Mouse (Mus musculus) gastrocnemius, postnatal 4 days (tissue): Measurements from ENCODE around the gene Unc50. TPM values are rescaled to one million over a fixed set of nuclear protein-coding genes. Genes with fewer than 3 reads are reported as not detected.

Source experiments
- DNase-seq, 2 experiments: peaks; one replicate each; pipeline ENCODE4 v3.0.0; 2021 to 2022; ENCODE audit warnings: low spot score in 2 of 2, mixed read lengths in 2 of 2
- total RNA-seq, 2 experiments: library from RNA; stranded (reverse); gene quantifications; 2 replicates each; pipeline ENCODE4 v1.2.3; 2021

Unc50 gene
- total RNA-seq, 2 experiments from 2014 or later, result 35.0 to 38.9 TPM

GRCm38 (mm10) chr1:37442848-37443835, 13.2 kb downstream of the Unc50 start:
- no peak for DNase-seq

DNA sequence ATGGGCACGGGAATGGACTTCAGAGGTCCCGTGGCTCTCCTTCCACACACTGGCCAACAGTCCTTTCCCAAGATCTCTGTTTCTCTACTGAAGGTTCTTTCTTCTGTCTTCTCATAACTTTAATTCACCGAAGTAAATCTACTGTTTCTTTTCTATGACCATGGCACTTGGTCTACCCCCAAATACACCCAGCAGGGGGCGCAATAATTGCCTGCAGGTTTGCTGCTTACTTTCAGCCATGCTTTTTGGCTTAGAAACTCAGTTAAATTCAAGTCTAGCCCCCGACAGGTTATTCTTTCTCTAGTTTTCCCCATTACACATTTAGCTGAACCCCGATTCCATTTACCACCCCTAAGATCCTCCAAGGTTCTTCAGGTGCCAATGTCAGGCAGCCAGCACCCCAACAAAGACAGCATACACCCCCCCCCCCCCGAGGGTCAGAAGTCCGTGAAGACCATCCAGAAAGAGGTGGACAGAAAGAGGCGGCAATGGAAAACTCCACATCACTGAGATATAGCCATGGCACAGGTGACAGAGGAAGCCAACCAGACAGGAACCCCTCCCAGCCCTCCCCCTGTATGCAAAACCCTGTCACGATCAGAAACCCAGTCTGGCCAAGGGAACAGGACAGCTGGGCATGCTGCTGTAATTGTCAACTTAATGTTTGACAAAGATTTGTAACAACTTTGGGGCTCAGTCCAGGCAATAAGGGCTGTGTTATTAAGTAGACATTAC, 18.6 kb downstream of the Unc50 start:
- peak; percentile 50 to 65 for DNase-seq

DNA sequence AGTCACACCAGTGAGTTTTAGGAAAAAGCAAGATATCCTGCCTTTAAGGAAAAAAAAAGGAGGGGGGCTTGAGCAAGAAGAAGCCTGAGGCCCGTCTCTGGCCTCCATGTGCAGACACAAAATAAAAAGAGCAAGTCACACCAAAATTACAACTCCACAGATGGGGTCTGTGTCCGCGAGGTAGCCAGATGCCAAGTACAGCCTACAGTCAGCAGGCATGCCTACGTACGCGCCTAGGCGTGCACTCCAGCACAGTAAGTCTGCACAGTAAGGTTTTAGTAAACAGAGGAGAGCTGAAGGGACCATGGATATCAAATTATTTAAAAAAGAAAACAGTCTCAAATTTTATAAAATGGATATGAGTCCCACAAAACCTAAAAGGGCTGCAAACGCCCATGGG, 21.3 kb downstream of the Unc50 start:
- no peak for DNase-seq

DNA sequence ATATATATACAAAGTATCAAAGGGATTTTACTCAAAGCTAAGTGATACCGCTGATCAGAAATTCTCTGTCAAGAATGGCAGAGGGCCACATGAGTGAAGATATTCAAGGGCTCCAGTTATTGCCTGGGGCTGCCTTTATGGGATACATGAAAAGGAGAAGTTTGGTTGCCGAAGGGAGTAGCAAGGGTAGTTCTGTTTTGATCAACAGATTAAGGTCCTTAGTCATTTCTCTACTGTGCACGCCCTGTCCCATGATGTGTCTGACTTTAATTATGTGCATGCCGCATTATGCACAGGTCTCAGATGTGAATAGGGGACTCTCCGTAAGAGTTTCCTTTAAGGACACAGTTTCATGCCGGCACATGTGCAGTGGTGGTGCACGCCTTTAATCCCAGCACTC, 27.6 kb downstream of the Unc50 start:
- DNase-seq, result no peak

GRCm38 (mm10) chr1:37464878-37465452, 35.0 kb downstream of the Unc50 start:
- no peak for DNase-seq

GRCm38 (mm10) chr1:37466322-37466995, 36.5 kb downstream of the Unc50 start:
- no peak for DNase-seq

- DNase-seq, result no peak
Measured at GRCm38 (mm10) chr1:37467806-37468205, 37.9 kb downstream of the Unc50 start.

- DNase-seq, result no peak
Measured at GRCm38 (mm10) chr1:37469007-37469406, 39.1 kb downstream of the Unc50 start.

DNA sequence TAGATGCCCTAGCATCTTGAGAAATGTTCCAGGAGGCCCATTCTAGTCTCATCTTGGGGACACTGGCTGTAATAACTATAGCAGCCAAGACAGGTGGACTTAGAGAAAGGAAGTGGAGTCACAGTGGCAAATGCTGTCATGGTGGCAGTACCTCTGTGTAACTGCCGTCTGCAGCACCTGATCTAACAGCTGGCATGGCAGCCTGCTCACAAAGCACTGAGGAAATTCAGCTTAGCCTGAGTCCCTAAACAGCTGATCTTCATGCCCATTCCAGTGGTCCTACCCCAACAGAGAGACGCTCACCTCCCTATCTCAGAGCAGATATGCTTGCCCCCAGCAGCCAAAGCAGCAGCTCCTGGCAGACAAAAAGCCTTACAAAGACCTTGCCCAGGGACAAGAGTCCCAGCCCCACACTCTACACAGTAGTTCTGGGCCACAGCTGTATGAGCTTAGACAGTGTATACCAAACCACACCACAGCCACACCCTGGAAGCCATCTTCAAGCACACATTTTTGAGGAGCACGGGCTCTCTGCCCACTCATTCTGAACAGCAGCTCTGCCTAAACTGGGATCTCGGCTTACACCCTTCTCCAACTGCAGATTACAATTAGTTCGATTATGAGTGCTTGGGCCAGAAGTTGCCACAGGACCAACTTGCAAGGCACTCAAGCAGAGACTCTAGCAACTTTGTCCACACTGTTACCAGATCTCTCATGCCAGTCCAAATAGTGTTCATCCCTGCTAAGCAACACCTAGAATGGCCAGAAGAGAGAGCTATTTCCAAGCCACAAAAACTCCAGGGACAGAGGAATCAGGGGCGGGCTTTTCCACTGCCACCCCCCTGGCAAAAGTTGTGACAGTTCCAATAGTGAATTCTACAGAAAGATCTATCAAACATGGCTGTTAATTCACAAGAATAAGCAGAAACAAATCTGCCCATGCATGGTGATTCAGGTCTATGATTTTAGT, 41.5 kb downstream of the Unc50 start:
- no peak for DNase-seq

DNA sequence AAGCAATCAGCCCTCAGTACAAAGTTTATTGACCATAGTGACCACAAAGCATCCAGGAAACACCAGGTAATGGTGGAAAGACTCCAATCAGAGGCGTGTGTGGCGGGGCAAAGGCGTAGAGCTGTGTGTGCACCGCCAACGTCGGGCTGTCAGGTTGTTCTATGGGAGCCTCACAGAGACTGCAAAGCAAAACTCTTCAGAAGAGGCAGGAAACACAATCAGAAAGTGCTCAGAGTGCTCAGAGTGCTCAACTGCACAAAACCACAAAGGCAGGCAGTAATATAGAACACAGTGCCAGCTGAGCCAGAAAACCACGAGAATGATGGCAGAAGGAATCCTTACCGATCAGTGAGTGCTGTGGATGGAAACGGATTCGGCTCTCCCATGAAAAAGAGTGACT, 43.3 kb downstream of the Unc50 start:
- no peak for DNase-seq

DNA sequence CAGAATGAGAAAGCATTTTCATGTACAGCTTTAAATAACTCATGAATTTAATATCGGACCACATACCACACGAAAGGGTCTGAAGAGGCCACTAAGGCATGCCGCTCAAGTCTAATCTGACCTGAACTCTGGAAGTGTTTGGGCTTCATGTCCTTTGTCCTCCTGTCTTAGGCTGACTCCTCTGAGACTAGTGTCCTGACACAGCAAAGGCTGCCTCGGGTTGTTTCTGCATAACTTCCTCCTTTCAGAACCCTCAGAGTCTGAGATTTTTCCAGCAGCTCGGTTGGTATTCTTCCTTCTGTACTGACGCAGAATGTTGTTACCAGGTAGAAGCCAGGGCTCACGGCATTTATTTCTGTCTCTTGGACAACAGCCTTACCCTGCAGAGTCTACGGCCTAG, 44.1 kb downstream of the Unc50 start:
- DNase-seq, result no peak

GRCm38 (mm10) chr1:37474634-37475190, 44.8 kb downstream of the Unc50 start:
- no peak for DNase-seq

GRCm38 (mm10) chr1:37475312-37475711, 45.4 kb downstream of the Unc50 start:
- no peak for DNase-seq

GRCm38 (mm10) chr1:37477250-37477649, 47.3 kb downstream of the Unc50 start:
- DNase-seq, result no peak

DNA sequence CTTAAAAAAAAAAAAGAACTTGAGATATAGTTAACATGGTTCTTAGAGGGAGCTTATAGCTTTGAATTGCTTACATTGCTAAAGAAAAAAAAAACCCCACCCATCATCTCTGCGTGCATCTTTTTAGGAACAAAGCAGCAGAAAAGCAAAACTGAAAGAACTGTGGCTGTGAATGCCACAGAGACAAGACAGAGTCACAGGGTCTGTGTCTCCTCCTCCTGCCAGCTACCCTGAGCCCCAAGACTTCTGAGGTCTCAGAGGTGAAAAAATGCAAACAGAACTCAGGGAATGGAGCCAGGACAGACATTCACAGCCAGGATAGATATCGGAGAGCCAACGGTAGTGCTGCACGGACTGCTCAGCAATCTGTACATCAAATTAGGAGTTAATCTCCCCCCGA, 48.0 kb downstream of the Unc50 start:
- no peak for DNase-seq

DNA sequence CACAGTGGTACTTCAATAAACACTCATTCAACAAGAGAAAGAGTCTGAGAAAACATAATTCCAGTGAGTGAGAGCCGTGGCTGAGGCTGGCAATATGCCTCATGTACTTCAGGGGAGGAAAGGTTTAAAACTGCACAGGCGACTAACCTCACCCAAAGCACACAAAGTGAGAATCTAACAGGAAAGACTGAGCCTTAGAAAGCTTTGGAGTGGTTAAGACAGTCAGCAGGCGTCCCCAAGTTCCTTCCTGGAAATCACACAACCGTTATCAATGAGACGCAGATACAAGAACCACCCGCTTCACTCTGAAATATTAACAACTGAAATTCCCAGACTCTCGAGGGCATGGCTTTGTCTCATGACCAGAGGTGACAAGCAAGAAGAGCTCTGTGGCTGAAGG, 48.5 kb downstream of the Unc50 start:
- no peak for DNase-seq

DNA sequence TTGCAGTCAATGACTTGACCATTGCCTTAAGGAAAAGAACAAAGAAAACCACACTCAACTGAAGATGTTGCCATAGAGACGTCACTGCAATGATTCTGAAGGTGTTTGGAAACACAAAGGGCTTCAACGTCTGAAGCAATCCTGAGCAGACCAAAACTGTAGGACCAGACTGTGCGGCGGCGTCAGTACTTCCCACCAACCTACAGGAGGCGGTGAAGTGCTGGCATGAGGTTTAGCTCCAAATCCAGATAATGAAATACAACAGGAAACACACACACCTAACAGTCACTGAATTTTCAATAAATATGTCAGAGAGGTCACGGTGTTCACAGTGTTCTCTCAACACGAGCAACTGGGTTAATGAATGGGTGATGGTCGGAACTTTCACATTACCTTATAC, 49.1 kb downstream of the Unc50 start:
- DNase-seq, result no peak

GRCm38 (mm10) chr1:37479759-37480158, 49.8 kb downstream of the Unc50 start:
- no peak for DNase-seq

GRCm38 (mm10) chr1:37480731-37481130, 50.8 kb downstream of the Unc50 start:
- no peak for DNase-seq

DNA sequence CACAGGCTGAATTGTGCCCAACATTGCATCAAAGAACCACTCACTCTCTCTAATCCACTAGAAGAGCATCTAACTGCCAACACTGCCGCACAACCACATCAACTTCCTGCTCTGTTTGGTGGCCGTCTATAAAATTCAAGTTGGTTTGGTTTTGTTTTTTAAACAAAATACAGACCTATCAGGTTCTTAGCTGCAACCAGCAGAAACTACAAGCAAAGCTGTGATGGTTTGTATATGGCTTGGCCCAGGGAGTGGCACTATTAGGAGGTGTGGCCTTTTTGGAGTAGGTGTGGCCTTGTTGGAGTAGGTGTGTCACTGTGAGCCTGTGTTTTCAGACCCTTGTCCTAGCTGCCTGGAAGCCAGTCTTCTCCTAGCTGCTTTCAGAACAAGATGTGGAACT, 51.4 kb downstream of the Unc50 start:
- no peak for DNase-seq
